Comparison of ENCODE assay signal across 8 mouse cellular contexts in the genomic region with DNA sequence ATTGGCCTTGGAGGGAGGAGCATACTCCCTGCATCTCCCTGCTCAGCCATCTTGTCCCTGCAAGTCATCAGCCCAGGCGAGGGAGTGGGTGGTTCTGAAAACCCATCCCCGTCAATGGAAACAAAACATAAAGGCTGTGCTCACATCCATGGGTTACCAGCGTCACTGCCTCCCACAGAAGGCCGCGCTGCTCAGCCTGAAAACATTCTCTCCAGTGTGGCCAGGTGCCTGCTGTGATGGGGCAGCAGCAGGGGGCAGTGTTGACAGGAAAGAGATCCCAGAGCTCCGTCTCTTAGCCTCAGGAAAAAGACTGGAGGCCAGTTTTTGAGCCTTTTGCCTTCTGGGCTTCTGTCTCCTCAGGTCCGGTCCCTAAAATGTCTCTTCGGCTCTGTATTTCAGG.
DNase-seq lines count a peak whose midpoint lies in the region; ATAC-seq and TF ChIP-seq lines count a peak whose summit lies in the region.

No protein-coding gene starts in this region.

- no peak overlapping the region for H3K9ac ChIP-seq in intestine, embryonic 14.5 days (ENCODE audit: low read length)

- H3K27me3 ChIP-seq in intestine, embryonic 14.5 days (replicated peaks; ENCODE audit: control insufficient read depth, insufficient read depth, low read length) = no peaks in the 10 kb centered on the region
- no peaks in the 10 kb centered on the region for H3K27me3 ChIP-seq in small intestine, adult 2 months (ENCODE audit: control insufficient read depth, insufficient read depth, low read length)

- H3K4me1 ChIP-seq in cortical plate, adult 2 months (ENCODE audit: control insufficient read depth, insufficient read depth, low read length) = peaks cover 7% of the 10 kb centered on the region
- H3K4me1 ChIP-seq in intestine, embryonic 14.5 days (replicated peaks; ENCODE audit: control insufficient read depth, insufficient read depth, low read length) = peaks cover 80% of the 10 kb centered on the region
- peaks cover 33% of the 10 kb centered on the region for H3K4me1 ChIP-seq in small intestine, adult 2 months (ENCODE audit: control insufficient read depth, insufficient read depth, insufficient read length, low read length)

- no peaks in the 10 kb centered on the region for H3K9me3 ChIP-seq in intestine, embryonic 14.5 days (ENCODE audit: control insufficient read depth, low read length)

- no peak; the same call in 1 of the 2 replicates for ATAC-seq in intestine, embryonic 14.5 days (replicated peaks; ENCODE audit: low FRiP score, low TSS enrichment, low read depth)
- ATAC-seq in erythroblast, adult 5-6 weeks (replicated peaks; ENCODE audit: low FRiP score, poor library complexity, severe bottlenecking) = no peak

- no peak overlapping the region for H3K4me2 ChIP-seq in intestine, embryonic 14.5 days (ENCODE audit: low read length)

- TF ChIP-seq POLR2A in cortical plate, adult 2 months (IDR thresholded peaks at IDR 0.05; ENCODE audit: extremely low read depth, insufficient read depth, low read length) = no peak
- TF ChIP-seq POLR2A in small intestine, adult 2 months (IDR thresholded peaks at IDR 0.05; ENCODE audit: low read depth, low read length) = no peak

- peak; percentile 63 for TF ChIP-seq CTCF in cortical plate, adult 2 months (IDR thresholded peaks at IDR 0.05; ENCODE audit: extremely low read depth, insufficient read depth, low read length)
- peak; percentile 56 for TF ChIP-seq CTCF in small intestine, adult 2 months (IDR thresholded peaks at IDR 0.05; ENCODE audit: extremely low read depth, insufficient read length, insufficient replicate concordance, low read depth, low read length)

- 40% methylated on average over 8 of the region's 8 CpGs for WGBS in intestine, embryonic 14.5 days
- WGBS in small intestine, adult 2 months = 57% methylated on average over 8 of the region's 8 CpGs

- H3K27ac ChIP-seq in cortical plate, adult 2 months (ENCODE audit: insufficient read depth, low read length) = no peak overlapping the region; the same call in 1 of the 2 replicates
- H3K27ac ChIP-seq in intestine, embryonic 14.5 days (ENCODE audit: low read depth) = peak overlapping the region; percentile 62
- peak overlapping the region; percentile 57 for H3K27ac ChIP-seq in small intestine, adult 2 months (ENCODE audit: insufficient read depth, low read depth, low read length)

- H3K36me3 ChIP-seq in intestine, embryonic 14.5 days (ENCODE audit: control insufficient read depth, insufficient read depth, low read length) = no peaks in the 10 kb centered on the region
- no peaks in the 10 kb centered on the region for H3K36me3 ChIP-seq in small intestine, adult 2 months (ENCODE audit: control insufficient read depth, insufficient read depth, low read length)

- no peak overlapping the region for H3K4me3 ChIP-seq in cortical plate, adult 2 months (ENCODE audit: insufficient read depth, low read length)
- H3K4me3 ChIP-seq in intestine, embryonic 14.5 days (ENCODE audit: low read depth, low read length) = no peak overlapping the region
- no peak overlapping the region for H3K4me3 ChIP-seq in small intestine, adult 2 months (ENCODE audit: low read depth, low read length)

- peak; percentile 62 for DNase-seq in R1 (ENCODE audit: low read depth, low spot score)
- DNase-seq in gastrocnemius, postnatal 25 days = peak; percentile 62
- DNase-seq in intestine, embryonic 14.5 days (ENCODE audit: low spot score) = peak; percentile 78
- DNase-seq in left cerebral cortex, adult 9 months (ENCODE audit: low spot score in 2 of 2) = peak; percentile 20 to 82
- DNase-seq in mesoderm, embryonic 11.5 days (ENCODE audit: low read depth, low spot score) = peak; percentile 60
